16 mouse cellular contexts compared by ENCODE assay signal in genomic region chr14:25803246-25803809, GRCm38 (mm10). TPM values are rescaled to one million over a fixed set of nuclear protein-coding genes. Genes with fewer than 3 reads are reported as not detected.
DNase-seq lines count a peak whose midpoint lies in the region; ATAC-seq and TF ChIP-seq lines count a peak whose summit lies in the region.
"Had no signal": no experiment of that assay in that cellular context is flagged by ENCODE, and none has a peak within 500 bp of the region (broad histone marks: within the 10 kb centered on the region; RNA-seq: fewer than 3 reads in every experiment).

No protein-coding gene starts in this region.

- 0 out of 2 replicates have a peak overlapping the region, but pooled peaks have one; percentile 8 for H3K4me2 ChIP-seq in hindbrain, embryonic 12.5 days (replicated peaks)
- H3K4me2 ChIP-seq in hindbrain, embryonic 11.5 days (replicated peaks; ENCODE audit: low read depth, low read length) = no peak overlapping the region
- H3K4me2 ChIP-seq in lung, embryonic 14.5 days = no peak overlapping the region
- no peak overlapping the region for H3K4me2 ChIP-seq in embryonic facial prominence, embryonic 14.5 days (ENCODE audit: low read depth, low read length)
- no peak overlapping the region for H3K4me2 ChIP-seq in limb, embryonic 14.5 days (replicated peaks; ENCODE audit: low read depth, low read length, severe bottlenecking)
- H3K4me2 ChIP-seq: midbrain, embryonic 11.5 days had no signal

- no peak overlapping the region for H3K9ac ChIP-seq in hindbrain, embryonic 12.5 days
- no peak overlapping the region for H3K9ac ChIP-seq in hindbrain, embryonic 11.5 days (ENCODE audit: low read depth, low read length)
- H3K9ac ChIP-seq in lung, embryonic 14.5 days = no peak overlapping the region
- H3K9ac ChIP-seq in embryonic facial prominence, embryonic 14.5 days (ENCODE audit: low read depth, low read length) = no peak overlapping the region
- H3K9ac ChIP-seq in limb, embryonic 14.5 days (ENCODE audit: low read depth, low read length, severe bottlenecking) = no peak overlapping the region
- H3K9ac ChIP-seq: liver, embryonic 14.5 days had no signal

- H3K4me3 ChIP-seq in hindbrain, embryonic 12.5 days = no peak overlapping the region
- no peak overlapping the region for H3K4me3 ChIP-seq in hindbrain, embryonic 11.5 days (ENCODE audit: low read depth, low read length)
- no peak overlapping the region for H3K4me3 ChIP-seq in lung, embryonic 14.5 days (ENCODE audit: low read depth, low read length)
- no peak overlapping the region for H3K4me3 ChIP-seq in embryonic facial prominence, embryonic 14.5 days (ENCODE audit: low read depth, low read length)
- no peak overlapping the region for H3K4me3 ChIP-seq in limb, embryonic 14.5 days (replicated peaks; ENCODE audit: low read length)
- H3K4me3 ChIP-seq: myocyte had no signal

- intact Hi-C loops in gastrocnemius, postnatal 14 days (cut with DNase I; ENCODE audit: low total_unique reads) = loop anchor here (5.0 kb wide), 1 partner anchor 86 kb away; no protein-coding TSS in a partner anchor

- H3K27me3 ChIP-seq in hindbrain, embryonic 12.5 days = peaks cover 6% of the 10 kb centered on the region
- H3K27me3 ChIP-seq in hindbrain, embryonic 11.5 days (ENCODE audit: control insufficient read depth, insufficient read depth, low read length) = 0 out of 2 replicates have a peak, but pooled peaks cover 2% of the 10 kb centered on the region
- H3K27me3 ChIP-seq in lung, embryonic 14.5 days (ENCODE audit: insufficient read depth, low read length) = no peaks in the 10 kb centered on the region
- H3K27me3 ChIP-seq in embryonic facial prominence, embryonic 14.5 days (replicated peaks; ENCODE audit: control insufficient read depth, insufficient read depth, low read length) = no peaks in the 10 kb centered on the region
- H3K27me3 ChIP-seq in limb, embryonic 14.5 days (ENCODE audit: control insufficient read depth, insufficient read depth, low read length) = no peaks in the 10 kb centered on the region

- no peaks in the 10 kb centered on the region for H3K9me3 ChIP-seq in hindbrain, embryonic 12.5 days (replicated peaks)
- no peaks in the 10 kb centered on the region for H3K9me3 ChIP-seq in hindbrain, embryonic 11.5 days (ENCODE audit: control insufficient read depth, low read length)
- no peaks in the 10 kb centered on the region for H3K9me3 ChIP-seq in lung, embryonic 14.5 days (ENCODE audit: low read depth, low read length)
- no peaks in the 10 kb centered on the region for H3K9me3 ChIP-seq in embryonic facial prominence, embryonic 14.5 days (ENCODE audit: control insufficient read depth, low read length)
- no peaks in the 10 kb centered on the region for H3K9me3 ChIP-seq in limb, embryonic 14.5 days (ENCODE audit: control insufficient read depth, low read length)

- no peaks in the 10 kb centered on the region for H3K36me3 ChIP-seq in hindbrain, embryonic 12.5 days
- no peaks in the 10 kb centered on the region for H3K36me3 ChIP-seq in hindbrain, embryonic 11.5 days (ENCODE audit: control insufficient read depth, insufficient read depth, low read length)
- no peaks in the 10 kb centered on the region for H3K36me3 ChIP-seq in lung, embryonic 14.5 days (ENCODE audit: insufficient read depth)
- H3K36me3 ChIP-seq in embryonic facial prominence, embryonic 14.5 days (ENCODE audit: control insufficient read depth, insufficient read depth, low read length) = no peaks in the 10 kb centered on the region
- H3K36me3 ChIP-seq in limb, embryonic 14.5 days (ENCODE audit: control insufficient read depth, insufficient read depth, low read length) = no peaks in the 10 kb centered on the region

- 43% methylated on average over 2 of the region's 3 CpGs for WGBS in hindbrain, embryonic 12.5 days
- 40% methylated on average over 3 of the region's 3 CpGs for WGBS in hindbrain, embryonic 11.5 days
- 8% methylated on average over 3 of the region's 3 CpGs for WGBS in lung, embryonic 14.5 days
- 19% methylated on average over 3 of the region's 3 CpGs for WGBS in embryonic facial prominence, embryonic 14.5 days
- WGBS in limb, embryonic 14.5 days = 31% methylated on average over 3 of the region's 3 CpGs

- H3K27ac ChIP-seq in hindbrain, embryonic 12.5 days = no peak overlapping the region
- no peak overlapping the region for H3K27ac ChIP-seq in hindbrain, embryonic 11.5 days (ENCODE audit: low read depth, low read length)
- peak overlapping the region; percentile 72; the same call in 1 of the 2 replicates for H3K27ac ChIP-seq in lung, embryonic 14.5 days (ENCODE audit: low read depth)
- H3K27ac ChIP-seq in embryonic facial prominence, embryonic 14.5 days (replicated peaks; ENCODE audit: low read depth, low read length) = peak overlapping the region; percentile 33; the same call in 1 of the 2 replicates
- H3K27ac ChIP-seq in limb, embryonic 14.5 days (replicated peaks; ENCODE audit: low read depth, low read length) = 0 out of 2 replicates have a peak overlapping the region, but pooled peaks have one; percentile 41
- H3K27ac ChIP-seq: liver, embryonic 14.5 days had no signal

- H3K4me1 ChIP-seq in hindbrain, embryonic 12.5 days = peaks cover 12% of the 10 kb centered on the region; the same call in 1 of the 2 replicates
- H3K4me1 ChIP-seq in hindbrain, embryonic 11.5 days (replicated peaks; ENCODE audit: control insufficient read depth, insufficient read depth, low read length) = no peaks in the 10 kb centered on the region
- peaks cover 13% of the 10 kb centered on the region; the same call in 1 of the 2 replicates for H3K4me1 ChIP-seq in lung, embryonic 14.5 days (ENCODE audit: insufficient read depth)
- H3K4me1 ChIP-seq in embryonic facial prominence, embryonic 14.5 days (ENCODE audit: control insufficient read depth, insufficient read depth, low read length) = peaks cover 12% of the 10 kb centered on the region
- peaks cover 26% of the 10 kb centered on the region for H3K4me1 ChIP-seq in limb, embryonic 14.5 days (ENCODE audit: control insufficient read depth, insufficient read depth, low read length)

- ATAC-seq in hindbrain, embryonic 12.5 days (ENCODE audit: low FRiP score) = no peak
- ATAC-seq in hindbrain, embryonic 11.5 days (ENCODE audit: low FRiP score) = no peak
- ATAC-seq in lung, embryonic 14.5 days (ENCODE audit: insufficient read depth) = peak; percentile 46
- peak; percentile 45; the same call in 1 of the 2 replicates for ATAC-seq in embryonic facial prominence, embryonic 14.5 days (ENCODE audit: low read depth)
- ATAC-seq in limb, embryonic 14.5 days (ENCODE audit: low FRiP score, low read depth) = peak; percentile 66

- no peak for TF ChIP-seq CTCF in lung, embryonic 14.5 days (IDR thresholded peaks at IDR 0.05; ENCODE audit: low read depth)

- TF ChIP-seq POLR2A in limb, embryonic 14.5 days (IDR thresholded peaks at IDR 0.05; ENCODE audit: borderline replicate concordance, extremely low read depth, insufficient read depth, insufficient read length) = no peak

- no peak for DNase-seq in hindbrain, embryonic 11.5 days (ENCODE audit: low spot score)
- peak; percentile 67 for DNase-seq in lung, embryonic 14.5 days
- no peak for DNase-seq in lung, postnatal 25 days (ENCODE audit: low spot score)
- no peak for DNase-seq in embryonic facial prominence, embryonic 14.5 days (ENCODE audit: low spot score)
- no peak for DNase-seq in limb, embryonic 14.5 days (ENCODE audit: low spot score)
- DNase-seq in gastrocnemius, postnatal 14 days = no peak
- DNase-seq: adrenal gland, postnatal 25 days; cerebellum, adult 18-20 months; cerebellum, postnatal 36 days; layer of hippocampus, postnatal 36 days; retina, postnatal 1 day; thymus, adult 18-20 months had no signal

RNA-seq across cellular contexts. Expression of gene Zcchc24, which starts 34.5 kb away (rescaled TPM):
- polyA plus RNA-seq in hindbrain, embryonic 12.5 days (2016; fragmentation: Nextera tagmentation; extraction: Ambion mirVana) = 25.1 and 31.5 TPM in 2 replicates
- 13.4 and 14.3 TPM in 2 replicates for polyA plus RNA-seq in hindbrain, embryonic 11.5 days (2014; fragmentation: Nextera tagmentation; extraction: Ambion mirVana)
- 29.6 and 29.8 TPM in 2 replicates for polyA plus RNA-seq in lung, embryonic 14.5 days (2014; fragmentation: Nextera tagmentation; extraction: Ambion mirVana)
- 45.6 and 48.1 TPM in 2 replicates for polyA plus RNA-seq in embryonic facial prominence, embryonic 14.5 days (2014; fragmentation: Nextera tagmentation; extraction: Ambion mirVana)
- polyA plus RNA-seq in limb, embryonic 14.5 days (2012; rRNA removed) = 52.7 and 58.0 TPM in 2 replicates
- 45.1 and 49.3 TPM in 2 replicates for polyA plus RNA-seq in limb, embryonic 14.5 days (2014; fragmentation: Nextera tagmentation; extraction: Ambion mirVana)
- total RNA-seq in gastrocnemius, postnatal 14 days (2021) = 10 to 100 TPM; 45.2 to 45.5 TPM

RNA-seq across cellular contexts. Expression of gene Anxa11, which starts 38.6 kb away (rescaled TPM):
- polyA plus RNA-seq in hindbrain, embryonic 12.5 days (2016; fragmentation: Nextera tagmentation; extraction: Ambion mirVana) = 6.2 and 6.9 TPM in 2 replicates
- 4.3 and 5.5 TPM in 2 replicates for polyA plus RNA-seq in hindbrain, embryonic 11.5 days (2014; fragmentation: Nextera tagmentation; extraction: Ambion mirVana)
- polyA plus RNA-seq in lung, embryonic 14.5 days (2014; fragmentation: Nextera tagmentation; extraction: Ambion mirVana) = 19.4 and 23.7 TPM in 2 replicates
- polyA plus RNA-seq in embryonic facial prominence, embryonic 14.5 days (2014; fragmentation: Nextera tagmentation; extraction: Ambion mirVana) = 27.6 and 30.2 TPM in 2 replicates
- polyA plus RNA-seq in limb, embryonic 14.5 days (2012; rRNA removed) = 20.3 and 22.4 TPM in 2 replicates
- 18.7 and 20.5 TPM in 2 replicates for polyA plus RNA-seq in limb, embryonic 14.5 days (2014; fragmentation: Nextera tagmentation; extraction: Ambion mirVana)
- total RNA-seq in gastrocnemius, postnatal 14 days (2021) = 10 to 100 TPM; 83.7 to 85.1 TPM

Comparison
In these comparisons a context has a peak if more than half of its experiments do, and no peak if none do; other contexts are left out.
1. ATAC-seq: peak in lung, embryonic 14.5 days (single experiment), embryonic facial prominence, embryonic 14.5 days (single experiment) and limb, embryonic 14.5 days (single experiment); none in hindbrain, embryonic 12.5 days (single experiment) and hindbrain, embryonic 11.5 days (single experiment).
2. H3K27ac ChIP-seq: peak in lung, embryonic 14.5 days (single experiment), embryonic facial prominence, embryonic 14.5 days (single experiment) and limb, embryonic 14.5 days (single experiment); none in hindbrain, embryonic 12.5 days (single experiment) and hindbrain, embryonic 11.5 days (single experiment).